Mouse (Mus musculus) gastrocnemius, adult 2 months (tissue): Measurements from ENCODE around the gene Slc5a2. TPM values are rescaled to one million over a fixed set of nuclear protein-coding genes. Genes with fewer than 3 reads are reported as not detected.

Experiments
- DNase-seq: peaks from one replicate; pipeline ENCODE4 v3.0.0; 2022
- H3K27ac ChIP-seq: fragments of 200-600 bp; 2 replicates; pipeline ENCODE4 v1.8.1; 2022; ENCODE audit warnings: mild to moderate bottlenecking
- H3K4me3 ChIP-seq: fragments of 200-600 bp; 2 replicates; pipeline ENCODE4 v1.8.1; 2022; ENCODE audit warnings: mild to moderate bottlenecking, moderate library complexity
- CTCF ChIP-seq: fragments of 200-600 bp; IDR thresholded peaks from 2 replicates; pipeline ENCODE4 v1.8.1; 2022; ENCODE audit warnings: antibody characterized with exemption, mild to moderate bottlenecking, moderate library complexity
- intact Hi-C: fragments of 180-260 bp; cut with DNase I; formaldehyde crosslinking; loops from one replicate; pipeline ENCODE4 v1.15.1; 2025
- long read RNA-seq, 2 experiments: library from polyadenylated mRNA; stranded (forward); transcript quantifications; one replicate each; pipeline ENCODE4 v2.0.0; 2021
- total RNA-seq, 2 experiments: library from RNA; stranded (reverse); gene quantifications; 2 replicates each; pipeline ENCODE4 v1.2.3; 2021

Slc5a2 gene
- total RNA-seq = not detected
- long read RNA-seq, experiment 1 = 0 reads
- long read RNA-seq, experiment 2 = 0 reads

- intact Hi-C loops = no loop called here
- no peak within 1 kb of the TSS for H3K4me3 ChIP-seq
Measured at GRCm38 (mm10) chr7:128265411-128265810, at the start of gene Slc5a2. TSS of gene Slc5a2 (plus strand) at chr7:128265657.

GRCm38 (mm10) chr7:128219952-128220351 is 45.5 kb upstream of the Slc5a2 start:
- Histone ChIP-seq H3K27ac (no peak overlapping the region), H3K4me3 (no peak overlapping the region)
- DNase-seq = no peak
- TF ChIP-seq CTCF = no peak
- intact Hi-C loops = no loop called here

More at GRCm38 (mm10) chr7:128265411-128265810, at the start of gene Slc5a2:
- H3K27ac ChIP-seq = no peak within 1 kb of the TSS
- no peak for TF ChIP-seq CTCF
- DNase-seq = no peak

GRCm38 (mm10) chr7:128220936-128221335 is 44.5 kb upstream of the Slc5a2 start:
- intact Hi-C loops = no loop called here
- DNase-seq = no peak
- Histone ChIP-seq H3K27ac (no peak overlapping the region), H3K4me3 (no peak overlapping the region)
- TF ChIP-seq CTCF = no peak

DNA sequence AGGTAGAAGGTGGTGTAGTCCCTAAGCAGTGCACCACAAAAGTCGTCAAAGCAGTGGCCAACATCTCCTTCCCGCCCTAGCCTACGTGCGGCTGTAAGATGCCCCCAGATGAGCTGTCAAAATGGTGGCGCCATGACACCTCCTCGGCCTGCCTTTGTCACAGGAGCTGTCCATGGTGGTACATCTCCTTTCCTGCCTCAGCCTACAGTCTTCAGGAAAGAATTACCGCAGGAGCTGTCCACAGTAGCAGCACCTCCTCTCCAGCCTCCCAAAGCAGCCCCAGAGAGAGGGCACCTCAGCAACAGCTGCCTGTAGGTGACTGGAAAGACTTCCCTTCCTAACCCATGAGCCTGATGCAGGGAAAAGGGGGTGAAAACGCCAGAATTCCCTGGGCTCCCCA is 33.7 kb upstream of the Slc5a2 start:
- intact Hi-C loops = no loop called here
- TF ChIP-seq CTCF = no peak
- H3K4me3 ChIP-seq = no peak overlapping the region
- DNase-seq = no peak
- no peak overlapping the region for H3K27ac ChIP-seq

- intact Hi-C loops = loop anchor here (5.0 kb wide), 1 partner anchor 228 kb away; the partner anchor contains the start of gene Tial1
Measured at GRCm38 (mm10) chr7:128234796-128235195, 30.7 kb upstream of the Slc5a2 start.

GRCm38 (mm10) chr7:128235481-128235880 is 30.0 kb upstream of the Slc5a2 start:
- Histone ChIP-seq H3K27ac (no peak overlapping the region), H3K4me3 (no peak overlapping the region)
- DNase-seq = no peak
- intact Hi-C loops = loop anchor here (5.0 kb wide), 1 partner anchor 227 kb away; the partner anchor contains the start of gene Tial1
- TF ChIP-seq CTCF = no peak

More at GRCm38 (mm10) chr7:128234796-128235195, 30.7 kb upstream of the Slc5a2 start:
- Histone ChIP-seq H3K27ac (no peak overlapping the region), H3K4me3 (no peak overlapping the region)
- no peak for TF ChIP-seq CTCF
- no peak for DNase-seq

- Histone ChIP-seq H3K27ac (peak overlapping the region; percentile 100), H3K4me3 (peak overlapping the region; percentile 94)
- intact Hi-C loops = loop anchor here (5.0 kb wide), 1 partner anchor 226 kb away; the partner anchor contains the start of gene Tial1
- TF ChIP-seq CTCF = no peak
- no peak for DNase-seq
Measured at GRCm38 (mm10) chr7:128236426-128236825, 29.0 kb upstream of the Slc5a2 start.

DNA sequence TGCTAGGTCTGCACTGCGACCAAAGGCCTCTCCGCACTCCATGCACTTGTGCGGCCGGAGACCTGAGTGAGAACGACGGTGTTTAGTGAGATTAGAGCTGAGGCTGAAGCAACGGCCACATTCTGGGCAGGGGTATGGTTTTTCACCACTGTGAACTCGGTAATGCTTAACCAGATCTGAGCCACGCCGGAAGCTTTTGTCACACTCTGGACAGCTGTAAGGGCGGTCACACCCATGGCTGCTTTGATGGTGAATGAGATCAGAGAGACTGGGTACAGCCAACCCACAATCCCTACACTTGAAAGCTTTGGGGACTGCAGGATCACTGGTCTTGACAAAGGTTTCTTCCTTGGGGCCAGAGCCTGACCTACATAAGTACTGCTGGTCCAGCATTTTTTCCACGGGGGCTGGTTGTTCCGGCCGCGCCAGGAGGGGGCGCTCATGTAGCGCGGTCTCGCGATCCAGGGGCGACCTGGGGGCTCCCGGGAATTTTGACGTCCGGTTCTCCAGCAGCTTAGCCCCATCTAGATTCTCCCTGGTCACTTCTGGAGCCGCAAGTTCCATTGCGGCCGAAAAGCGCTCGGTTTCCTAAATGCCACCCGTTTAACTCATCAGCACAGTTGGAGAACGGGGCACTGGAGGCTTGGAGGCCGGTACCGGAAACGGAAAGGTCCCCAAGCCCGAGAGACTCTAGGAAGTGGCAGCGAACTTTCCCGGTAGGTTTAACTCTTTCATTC is 28.4 kb upstream of the Slc5a2 start, which contains the start of gene Armc5:
Gene Armc5, plus strand, starts transcription at position 487 of the 737 bp plus-strand sequence.
- Histone ChIP-seq H3K4me3 (peak within 1 kb of the TSS; percentile 94), H3K27ac (peak within 1 kb of the TSS; percentile 100)
- peak; percentile 99 for TF ChIP-seq CTCF
- intact Hi-C loops = loop anchor here (5.0 kb wide), 1 partner anchor 225 kb away; the partner anchor contains the start of gene Tial1
- peak; percentile 91 for DNase-seq

GRCm38 (mm10) chr7:128237593-128237926 is 27.9 kb upstream of the Slc5a2 start:
- H3K27ac ChIP-seq = peak overlapping the region; percentile 100
- TF ChIP-seq CTCF = no peak
- peak overlapping the region; percentile 94 for H3K4me3 ChIP-seq
- intact Hi-C loops = loop anchor here (5.0 kb wide), 1 partner anchor 225 kb away; the partner anchor contains the start of gene Tial1
- no peak for DNase-seq

- DNase-seq = peak; percentile 100
- intact Hi-C loops = loop anchor here (5.0 kb wide), 1 partner anchor 224 kb away; the partner anchor contains the start of gene Tial1
- peak; percentile 36; the same call in 1 of the 2 replicates for TF ChIP-seq CTCF
- Histone ChIP-seq H3K27ac (peak within 1 kb of the TSS; percentile 100), H3K4me3 (peak within 1 kb of the TSS; percentile 94)
Measured at GRCm38 (mm10) chr7:128237927-128238778, 27.3 kb upstream of the Slc5a2 start, which contains the start of gene 9130023H24Rik. TSS of gene 9130023H24Rik (minus strand) at chr7:128238031.

DNA sequence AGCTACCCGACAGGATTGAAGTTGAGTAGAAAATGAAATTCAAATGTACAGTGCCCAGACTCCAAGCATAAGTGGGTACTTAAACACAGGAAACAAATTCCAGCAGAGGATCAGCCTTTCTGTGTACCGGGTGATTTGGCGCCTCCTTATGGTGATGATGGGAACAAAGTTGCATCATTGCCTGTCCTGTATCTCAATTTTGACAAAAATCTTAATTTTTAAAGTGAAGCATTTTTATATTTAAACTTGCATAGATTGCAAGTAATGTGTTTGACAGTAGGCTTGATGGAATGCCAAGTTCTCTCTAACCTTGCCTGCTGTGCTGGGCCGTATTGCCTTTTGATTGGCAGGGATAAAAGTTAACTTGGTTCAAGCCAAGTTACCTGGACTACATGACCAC is 26.5 kb upstream of the Slc5a2 start:
- Histone ChIP-seq H3K4me3 (peak overlapping the region; percentile 94), H3K27ac (peak overlapping the region; percentile 100)
- DNase-seq = no peak
- intact Hi-C loops = loop anchor here (5.0 kb wide), 1 partner anchor 223 kb away; the partner anchor contains the start of gene Tial1
- peak; percentile 50 for TF ChIP-seq CTCF

- peak; percentile 52 for DNase-seq
- Histone ChIP-seq H3K4me3 (no peak overlapping the region), H3K27ac (no peak overlapping the region)
- intact Hi-C loops = loop anchor here (10.0 kb wide), 1 partner anchor 385 kb away; no protein-coding TSS in a partner anchor
- TF ChIP-seq CTCF = no peak
Measured at GRCm38 (mm10) chr7:128240131-128240784, 25.2 kb upstream of the Slc5a2 start.
